Comparison of ENCODE assay signal across 7 mouse cellular contexts in the genomic region with DNA sequence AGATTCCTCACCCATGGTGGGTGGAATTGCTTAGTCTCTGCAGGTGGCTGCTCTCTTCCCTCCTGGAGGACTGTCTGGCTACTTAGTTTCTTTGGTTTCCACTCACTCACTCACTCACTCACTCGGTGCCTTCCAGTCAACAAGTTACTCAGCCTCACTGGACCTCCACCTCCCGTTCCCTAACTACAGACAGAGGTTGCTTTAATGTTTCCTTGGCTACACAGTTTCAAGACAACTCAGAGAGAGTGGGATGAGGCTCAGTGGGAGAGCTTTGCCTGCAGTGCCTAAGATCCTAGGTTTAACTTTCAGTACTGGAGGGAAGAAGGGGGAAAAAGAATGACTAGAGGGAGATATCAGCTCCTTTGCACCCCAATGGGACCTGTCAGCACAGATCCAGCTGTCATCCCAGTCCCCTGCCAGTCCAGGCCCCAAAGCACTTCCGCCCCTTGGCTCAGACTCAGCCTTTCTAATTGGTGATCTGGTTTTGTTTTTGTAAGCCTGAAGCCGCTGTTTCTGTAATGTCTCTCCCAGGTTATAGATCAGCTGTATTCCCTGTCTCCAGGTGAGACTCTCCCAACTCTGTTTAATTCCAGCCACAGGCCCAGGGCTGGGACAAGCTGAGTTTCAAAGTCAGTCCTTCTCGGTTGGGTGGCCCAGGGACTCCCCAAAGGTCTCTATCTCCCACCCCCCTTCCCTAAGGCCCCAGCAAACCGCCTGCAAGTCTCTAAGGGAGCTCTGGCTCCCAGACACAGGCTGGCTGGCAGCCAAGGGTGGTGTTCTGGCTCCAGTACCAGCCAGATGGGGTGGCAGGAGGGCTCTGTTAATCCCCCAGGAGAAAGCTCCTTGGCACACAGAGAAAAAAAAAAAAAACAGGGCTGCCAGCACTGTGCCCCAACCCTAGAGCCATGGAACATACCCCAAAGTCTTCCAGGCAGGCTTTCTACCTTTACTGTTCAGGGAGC.
DNase-seq lines count a peak whose midpoint lies in the region; ATAC-seq lines count a peak whose summit lies in the region.

No protein-coding gene starts in this region.

- H3K36me3 ChIP-seq in hindbrain, embryonic 16.5 days (ENCODE audit: control insufficient read depth, insufficient read depth, low read length) = no peaks in the 10 kb centered on the region

- H3K4me3 ChIP-seq in hindbrain, embryonic 16.5 days (ENCODE audit: low read length) = no peak overlapping the region

- peaks cover 6% of the 10 kb centered on the region for H3K27me3 ChIP-seq in hindbrain, embryonic 16.5 days (replicated peaks; ENCODE audit: control insufficient read depth, insufficient read depth, low read length)

- H3K27ac ChIP-seq in hindbrain, embryonic 16.5 days (ENCODE audit: low read depth, low read length) = peak overlapping the region; percentile 56; the same call in 1 of the 2 replicates

- H3K4me2 ChIP-seq in hindbrain, embryonic 16.5 days (ENCODE audit: low read length) = no peak overlapping the region

- H3K4me1 ChIP-seq in hindbrain, embryonic 16.5 days (ENCODE audit: control insufficient read depth, insufficient read depth, low read depth, low read length) = peaks cover 16% of the 10 kb centered on the region

- intact Hi-C loops in left cerebral cortex, postnatal 14 days (cut with DNase I) = no loop called here

- ATAC-seq in hindbrain, embryonic 16.5 days = peak; percentile 72
- ATAC-seq in inflammation-experienced regulatory T-cells, adult 6 months = no peak

- peak; percentile 56 for DNase-seq in urinary bladder, postnatal 14 days (ENCODE audit: low spot score)
- no peak for DNase-seq in urinary bladder, postnatal 25 days (ENCODE audit: low spot score)
- DNase-seq in frontal cortex, postnatal 10 days (ENCODE audit: low spot score in 2 of 2) = peak; percentile 60 to 66
- DNase-seq in left cerebral cortex, postnatal 14 days (ENCODE audit: low spot score in 2 of 2) = peak; percentile 59 to 69
- peak; percentile 80 for DNase-seq in right cerebral cortex, postnatal 10 days (ENCODE audit: low spot score in 2 of 2)

- no peak overlapping the region for H3K9ac ChIP-seq in hindbrain, embryonic 16.5 days (ENCODE audit: low read depth, low read length)

- no peaks in the 10 kb centered on the region for H3K9me3 ChIP-seq in hindbrain, embryonic 16.5 days (ENCODE audit: control insufficient read depth, low read length)

- WGBS in hindbrain, embryonic 16.5 days = 30% methylated on average over 6 of the region's 6 CpGs
